Mouse (Mus musculus) forebrain, embryonic 10.5 days (tissue): ENCODE results near the gene Cyth3. TPM values are rescaled to one million over a fixed set of nuclear protein-coding genes. Genes with fewer than 3 reads are reported as not detected.

Source experiments
- polyA plus RNA-seq: library from polyadenylated mRNA; unstranded; fragments of >200 nt; fragmentation: Nextera tagmentation; extraction: Ambion mirVana; gene quantifications from 2 replicates; pipeline ENCODE4 v1.2.1, GENCODE M21; 2016

The Cyth3 gene
- polyA plus RNA-seq, 1 experiment from 2014 or later: 31.6 TPM

Other genes with a start within 250 kb of the Cyth3 start
- 200 and 201 TPM in 2 replicates for gene Kdelr2, start 218.6 kb upstream of the Cyth3 start, polyA plus RNA-seq
- gene Daglb, start 157.9 kb upstream of the Cyth3 start, polyA plus RNA-seq: 14.2 and 14.3 TPM in 2 replicates
- gene Rac1, start 94.4 kb upstream of the Cyth3 start, polyA plus RNA-seq: 346 and 370 TPM in 2 replicates
- gene Usp42, start 109.8 kb downstream of the Cyth3 start, polyA plus RNA-seq: 29.1 and 29.8 TPM in 2 replicates
- gene Eif2ak1, start 195.3 kb downstream of the Cyth3 start, polyA plus RNA-seq: 46.6 and 47.4 TPM in 2 replicates